Mouse (Mus musculus) stomach, postnatal 0 days (tissue): ENCODE measurements at regions not wholly inside any gene's neighbourhood (a gene's known extent, or its start where the extent isn't known, plus 50 kb on each side); places are given as distances from the start of the nearest gene placed in this dataset.

Source experiments
- CTCF ChIP-seq: IDR thresholded peaks from 2 replicates; pipeline ENCODE4 v1.5.1; 2016; ENCODE audit warnings: antibody characterized with exemption, low read depth, mild to moderate bottlenecking, moderate library complexity
- EP300 ChIP-seq: optimal IDR thresholded peaks from 2 replicates; pipeline ENCODE3; 2016; ENCODE audit warnings: antibody characterized with exemption

GRCm38 (mm10) chr10:25118674-25119670, 188.7 kb downstream of the Akap7 start:
- TF ChIP-seq CTCF (no peak), EP300 (no peak)
